Mouse (Mus musculus) heart, embryonic 14.5 days (tissue): ENCODE data around the gene Gm26965. TPM values are rescaled to one million over a fixed set of nuclear protein-coding genes. Genes with fewer than 3 reads are reported as not detected.
A peak's percentile ranks its signal among the peaks of the same experiment; 100 is the strongest.

Experiments
- ATAC-seq: fragments of 200-750 bp; cut with Nextera tagmentation; 2 replicates; pipeline ENCODE4 v1.8.0; 2017; ENCODE audit warnings: low read depth, moderate TSS enrichment; ENCODE audit not compliant: insufficient number of reproducible peaks, insufficient read depth, low FRiP score
- H3K27ac ChIP-seq, 2 experiments: fragments of 200-500 bp in 1 of 2; fragments of 300-500 bp in 1 of 2; sonication (generic) in 1 of 2; replicated peaks in 1 of 2; 2 replicates each; pipeline ENCODE4 v1.5.1; 2012 to 2014; ENCODE audit warnings: low read depth in 2 of 2, low read length in 2 of 2, control low read depth in 1 of 2, mild to moderate bottlenecking in 1 of 2, mixed read lengths in 1 of 2; ENCODE audit not compliant: control insufficient read depth in 1 of 2, insufficient read depth in 1 of 2
- H3K27me3 ChIP-seq: fragments of 300-500 bp; sonication (generic); 2 replicates; pipeline ENCODE4 v1.6.1; 2014; ENCODE audit warnings: mild to moderate bottlenecking, low read length, control low read depth; ENCODE audit not compliant: control insufficient read depth, insufficient read depth
- H3K36me3 ChIP-seq: fragments of 300-500 bp; sonication (generic); 2 replicates; pipeline ENCODE4 v1.6.1; 2014; ENCODE audit warnings: mild to moderate bottlenecking, control low read depth, low read length, mixed read lengths; ENCODE audit not compliant: control insufficient read depth, insufficient read depth
- H3K4me1 ChIP-seq, 2 experiments: fragments of 200-500 bp in 1 of 2; fragments of 300-500 bp in 1 of 2; sonication (generic) in 1 of 2; 2 replicates each; pipeline ENCODE4 v1.6.1; 2012 to 2014; ENCODE audit warnings: low read length in 2 of 2, control low read depth in 1 of 2, mixed read lengths in 1 of 2; ENCODE audit not compliant: control insufficient read depth in 2 of 2, insufficient read depth in 2 of 2
- H3K4me2 ChIP-seq: fragments of 300-500 bp; sonication (generic); 2 replicates; pipeline ENCODE4 v1.6.1; 2014; ENCODE audit warnings: mild to moderate bottlenecking, low read length
- H3K4me3 ChIP-seq, 2 experiments: fragments of 200-500 bp in 1 of 2; fragments of 300-500 bp in 1 of 2; sonication (generic) in 1 of 2; 2 replicates each; pipeline ENCODE4 v1.5.1; 2012 to 2014; ENCODE audit warnings: low read length in 2 of 2, mild to moderate bottlenecking in 2 of 2, control low read depth in 1 of 2, low read depth in 1 of 2, moderate library complexity in 1 of 2; ENCODE audit not compliant: control insufficient read depth in 1 of 2, insufficient read depth in 1 of 2
- H3K9ac ChIP-seq: fragments of 300-500 bp; sonication (generic); 2 replicates; pipeline ENCODE4 v1.6.1; 2014; ENCODE audit warnings: mild to moderate bottlenecking, low read length
- H3K9me3 ChIP-seq: fragments of 300-500 bp; sonication (generic); 2 replicates; pipeline ENCODE4 v1.6.1; 2016; ENCODE audit warnings: low read length, control low read depth; ENCODE audit not compliant: control insufficient read depth
- WGBS: fragments of 180-500 bp; shearing (Covaris S2); extraction: QIAGEN DNeasy Blood & Tissue Kit; methylation state at CpG from one replicate; pipeline ENCODE4 v1.1.7; 2014; 5-methylcytosine and 5-hydroxymethylcytosine counted together
- polyA plus RNA-seq: library from polyadenylated mRNA; unstranded; fragments of >200 nt; fragmentation: Nextera tagmentation; extraction: Ambion mirVana; gene quantifications from 2 replicates; pipeline ENCODE4 v1.2.1, GENCODE M21; 2014

Gm26965 gene
- not detected in 2 replicates for polyA plus RNA-seq

- Histone ChIP-seq H3K36me3 (peaks cover 2% of the 10 kb centered on the region), H3K9me3 (no peaks in the 10 kb centered on the region), H3K4me1 (peaks cover 0 to 15% of the 10 kb centered on the region in 2 experiments; a peak in 3 of 4 replicates), H3K27me3 (no peaks in the 10 kb centered on the region), H3K4me3 (peak within 1 kb of the TSS; percentile 78 to 93), H3K27ac (peak within 1 kb of the TSS; percentile 64 to 68), H3K4me2 (peak within 1 kb of the TSS; percentile 92), H3K9ac (peak within 1 kb of the TSS; percentile 84)
- under 1% methylated on average over 27 of the region's 27 CpGs for WGBS
- peak; percentile 96 for ATAC-seq
These were observed at the start of gene Gm26965, which contains the start of gene Zfp87 for GRCm38 (mm10) chr13:67525753-67526410. Gene Gm26965, minus strand, starts transcription at chr13:67526151. Gene Zfp87, minus strand, starts transcription at chr13:67526177.

DNA sequence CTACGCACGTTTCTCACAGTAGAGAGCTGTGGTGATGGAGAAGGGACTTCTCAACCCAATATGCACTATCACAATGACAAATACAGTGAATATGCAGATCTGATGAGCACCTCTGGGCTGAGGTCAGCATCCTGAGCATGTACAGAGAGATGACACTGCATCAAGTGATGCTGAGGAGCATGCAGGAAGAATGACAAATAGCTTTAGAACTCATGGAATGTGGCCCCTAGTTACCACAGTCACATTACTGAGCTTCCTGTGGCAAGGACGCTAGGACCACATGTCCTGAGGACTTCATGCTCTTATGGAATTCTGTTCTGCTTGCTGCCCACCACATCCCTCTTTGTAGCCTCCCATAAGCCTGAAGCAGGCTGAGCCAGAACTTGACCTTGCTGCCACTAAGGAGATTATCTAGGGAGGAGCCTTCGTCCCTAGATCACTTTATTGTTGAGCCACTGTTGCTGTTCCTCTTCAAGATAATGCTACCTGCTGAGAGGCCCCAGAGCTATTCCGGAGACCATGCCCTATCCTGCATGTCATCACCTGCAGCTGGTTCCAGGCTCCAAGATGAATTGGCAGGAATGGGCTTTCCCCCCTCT is 46.7 kb upstream of the Gm26965 start:
- Histone ChIP-seq H3K4me1 (no peaks in the 10 kb centered on the region), H3K4me2 (no peak overlapping the region), H3K9ac (no peak overlapping the region), H3K4me3 (no peak overlapping the region), H3K9me3 (no peaks in the 10 kb centered on the region), H3K27ac (no peak overlapping the region), H3K36me3 (no peaks in the 10 kb centered on the region), H3K27me3 (no peaks in the 10 kb centered on the region)
- 56% methylated on average over 5 of the region's 5 CpGs for WGBS
- ATAC-seq: no peak

DNA sequence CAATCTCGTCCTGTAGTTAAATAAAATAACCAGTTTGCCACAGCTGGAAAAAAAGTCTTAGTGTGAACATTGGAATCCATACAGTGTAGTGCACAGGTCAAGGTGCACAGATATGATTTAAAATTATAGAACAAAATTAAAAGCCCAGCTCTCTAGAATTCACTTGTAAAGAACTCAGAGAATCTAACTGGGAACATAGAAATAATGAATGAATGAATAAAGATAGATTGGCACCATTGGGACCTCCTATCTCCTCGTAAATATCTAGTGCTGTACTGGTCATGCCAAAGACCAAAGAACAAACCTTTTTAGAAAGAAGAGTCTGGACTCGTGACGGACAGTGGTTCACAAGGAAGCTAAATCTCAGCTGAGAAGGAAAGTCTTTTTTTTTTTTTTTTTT is 27.8 kb upstream of the Gm26965 start, which contains the start of gene Zfp748:
TSS of gene Zfp748 (minus strand) at position 101 of the 400 bp plus-strand sequence.
- H3K9me3 ChIP-seq: no peaks in the 10 kb centered on the region
- no peak for ATAC-seq
- peaks cover 3 to 13% of the 10 kb centered on the region in 2 experiments; a peak in 3 of 4 replicates for H3K4me1 ChIP-seq
- H3K27ac ChIP-seq: peak within 1 kb of the TSS; percentile 91 to 92
- WGBS: 70% methylated on average over 4 of the region's 4 CpGs
- no peaks in the 10 kb centered on the region for H3K36me3 ChIP-seq
- H3K4me2 ChIP-seq: peak within 1 kb of the TSS; percentile 87
- H3K4me3 ChIP-seq: peak within 1 kb of the TSS; percentile 86 to 95
- no peaks in the 10 kb centered on the region for H3K27me3 ChIP-seq
- peak within 1 kb of the TSS; percentile 92 for H3K9ac ChIP-seq

DNA sequence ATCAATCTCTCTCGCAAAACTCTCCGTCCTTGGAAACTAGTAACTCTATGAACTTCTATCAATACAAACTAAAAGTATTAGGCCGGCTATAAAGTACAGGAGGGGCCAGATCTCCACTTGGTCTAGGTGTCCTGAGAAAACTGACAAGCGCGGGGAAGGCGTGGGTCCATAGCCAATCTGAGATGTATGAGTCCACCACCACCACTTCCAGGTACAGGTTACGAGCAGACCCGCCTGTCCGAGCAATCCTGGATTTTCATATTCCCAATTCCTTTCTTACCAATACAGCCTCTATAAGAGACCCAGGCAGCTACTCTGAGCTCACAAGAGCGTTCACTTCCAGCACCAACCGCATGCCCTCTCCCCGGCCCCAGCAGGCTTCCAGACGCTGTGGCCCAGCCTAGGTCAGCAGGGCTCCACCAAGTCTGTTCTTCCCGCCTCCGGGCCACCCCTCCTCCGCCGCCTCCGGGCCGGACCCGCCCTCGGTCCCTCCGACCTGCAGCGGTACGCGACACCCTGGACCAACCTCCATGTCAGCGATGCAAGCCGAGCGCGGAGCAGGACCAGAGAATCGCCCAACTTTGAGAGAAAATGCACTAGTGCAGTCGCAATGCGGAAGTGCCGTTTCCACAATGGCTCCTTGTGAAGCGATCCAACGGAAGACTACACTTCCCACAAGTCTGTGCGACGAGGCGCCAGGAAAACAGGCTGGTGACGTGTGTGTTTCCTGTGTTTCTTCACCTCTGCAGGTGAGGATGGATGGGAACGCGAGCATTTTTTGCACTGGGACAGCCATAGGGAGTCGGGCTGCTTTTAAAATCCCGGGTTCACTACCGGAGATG is 26.8 kb upstream of the Gm26965 start:
- peak overlapping the region; percentile 92 for H3K9ac ChIP-seq
- peaks cover 3 to 13% of the 10 kb centered on the region in 2 experiments; a peak in 3 of 4 replicates for H3K4me1 ChIP-seq
- ATAC-seq: peak; percentile 89
- peak overlapping the region; percentile 91 to 92 for H3K27ac ChIP-seq
- WGBS: under 1% methylated on average over 44 of the region's 44 CpGs
- no peaks in the 10 kb centered on the region for H3K9me3 ChIP-seq
- no peaks in the 10 kb centered on the region for H3K36me3 ChIP-seq
- no peaks in the 10 kb centered on the region for H3K27me3 ChIP-seq
- peak overlapping the region; percentile 87 for H3K4me2 ChIP-seq
- peak overlapping the region; percentile 86 to 95 for H3K4me3 ChIP-seq

DNA sequence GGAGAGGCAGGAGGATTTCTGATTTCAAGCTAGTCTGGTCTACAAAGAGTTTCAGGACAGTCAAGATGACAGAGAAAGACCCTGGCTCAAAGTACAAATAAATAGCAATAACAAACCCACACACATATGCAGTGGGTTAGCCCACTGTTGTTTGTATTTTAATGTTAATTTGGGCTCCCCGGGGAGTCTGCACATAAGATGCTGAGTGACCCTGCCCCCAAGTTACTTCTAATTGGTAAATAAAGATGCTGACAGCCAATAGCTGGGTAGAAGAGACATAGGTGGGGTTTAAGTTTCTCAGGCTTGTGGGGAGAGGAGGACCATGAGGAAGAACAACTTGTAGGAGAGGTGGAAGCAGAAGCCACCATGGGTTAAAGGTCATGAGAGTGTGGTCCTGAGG is 20.0 kb upstream of the Gm26965 start:
- Histone ChIP-seq H3K4me2 (no peak overlapping the region), H3K4me3 (no peak overlapping the region), H3K36me3 (peaks cover 48% of the 10 kb centered on the region), H3K4me1 (no peaks in the 10 kb centered on the region), H3K9me3 (no peaks in the 10 kb centered on the region), H3K27ac (no peak overlapping the region), H3K27me3 (no peaks in the 10 kb centered on the region), H3K9ac (no peak overlapping the region)
- ATAC-seq: no peak
- WGBS: 84% methylated on average over 1 of the region's 1 CpGs

DNA sequence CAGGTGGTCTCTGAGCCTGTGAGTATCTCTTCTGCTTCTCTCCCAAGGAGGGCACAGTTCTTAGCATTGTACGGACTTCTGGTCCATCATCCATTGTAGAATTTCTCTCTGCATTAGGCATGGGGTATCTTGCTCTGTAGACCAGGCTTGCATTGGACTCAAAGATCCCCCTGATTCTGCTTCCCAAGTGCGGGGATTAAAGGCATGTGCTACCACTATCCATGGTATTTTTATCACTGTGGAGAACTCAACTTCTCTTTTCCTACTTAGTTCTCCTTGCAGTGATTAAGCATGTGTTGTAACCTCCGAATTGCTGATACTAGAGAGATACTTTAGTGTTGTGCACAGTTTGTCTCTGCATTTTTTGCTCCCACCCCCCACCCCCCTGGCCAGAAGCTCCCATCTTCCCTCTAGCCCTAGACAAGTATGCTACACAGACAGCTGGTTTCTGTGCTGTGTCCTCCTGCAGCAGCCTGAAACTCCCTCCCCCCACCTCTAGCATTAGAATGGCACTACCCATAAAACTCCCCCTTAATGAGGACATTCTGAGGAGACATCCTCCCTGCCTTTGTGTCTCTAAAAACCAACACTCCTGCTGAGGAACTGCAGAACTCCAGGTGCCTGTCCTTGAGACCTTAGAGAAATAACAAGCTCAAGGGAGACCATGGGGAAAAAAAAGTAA is 1.2 kb upstream of the Gm26965 start:
- WGBS: 74% methylated on average over 3 of the region's 3 CpGs
- Histone ChIP-seq H3K27me3 (no peaks in the 10 kb centered on the region), H3K4me3 (no peak overlapping the region), H3K27ac (no peak overlapping the region), H3K9me3 (no peaks in the 10 kb centered on the region), H3K9ac (no peak overlapping the region), H3K4me2 (no peak overlapping the region), H3K4me1 (peaks cover 0 to 15% of the 10 kb centered on the region in 2 experiments; a peak in 3 of 4 replicates), H3K36me3 (no peaks in the 10 kb centered on the region)
- no peak for ATAC-seq

GRCm38 (mm10) chr13:67500908-67501307 is 25.0 kb downstream of the Gm26965 start:
- no peak overlapping the region for H3K27ac ChIP-seq
- no peak overlapping the region for H3K4me3 ChIP-seq
- H3K4me2 ChIP-seq: no peak overlapping the region
- H3K9ac ChIP-seq: no peak overlapping the region
- no peaks in the 10 kb centered on the region for H3K9me3 ChIP-seq
- WGBS: 90% methylated on average over 1 of the region's 1 CpGs
- no peaks in the 10 kb centered on the region for H3K27me3 ChIP-seq
- ATAC-seq: no peak
- no peaks in the 10 kb centered on the region for H3K36me3 ChIP-seq
- peaks cover 2 to 5% of the 10 kb centered on the region in 2 experiments; a peak in 1 of 4 replicates for H3K4me1 ChIP-seq
